Mouse (Mus musculus) stomach, postnatal 0 days (tissue): Measurements from ENCODE around the gene Proser3.

Experiments used
- CTCF ChIP-seq: IDR thresholded peaks from 2 replicates; pipeline ENCODE4 v1.5.1; 2016; ENCODE audit warnings: antibody characterized with exemption, low read depth, mild to moderate bottlenecking, moderate library complexity
- EP300 ChIP-seq: optimal IDR thresholded peaks from 2 replicates; pipeline ENCODE3; 2016; ENCODE audit warnings: antibody characterized with exemption

- TF ChIP-seq CTCF (no peak), EP300 (no peak)
Measured at GRCm38 (mm10) chr7:30598786-30599185, 46.7 kb upstream of the Proser3 start, which contains the start of gene Zbtb32.
